Mouse (Mus musculus): ENCODE data around the gene Bola1. TPM values are rescaled to one million over a fixed set of nuclear protein-coding genes. Genes with fewer than 3 reads are reported as not detected.
"Not testable (repeated sequence)": the region's sequence is repeated elsewhere in the genome, so short reads cannot be mapped to it uniquely, and the experiment has no call there.

The Bola1 gene
- polyA plus RNA-seq, 1 experiment: 67.8 TPM

DNA sequence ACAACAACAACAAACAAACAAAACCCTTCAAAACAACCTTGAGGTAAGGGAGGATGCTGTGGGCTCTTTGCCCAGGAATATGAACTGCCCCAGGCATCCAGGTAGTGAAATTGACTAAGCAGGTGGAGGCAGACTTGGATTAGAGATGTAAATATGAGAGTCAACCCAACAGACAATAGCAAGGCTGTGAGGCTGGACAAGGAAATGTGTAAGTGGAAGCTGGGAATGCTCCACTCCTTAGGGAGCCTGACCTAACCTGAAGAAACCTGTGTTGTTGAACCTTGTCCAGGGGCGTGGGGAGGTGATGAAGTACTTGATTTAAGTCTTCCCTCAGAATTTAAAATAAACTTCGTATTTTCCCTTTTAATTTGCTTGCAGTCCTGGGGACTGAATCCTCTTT lies 40.6 kb downstream of the Bola1 start:
- no peak for DNase-seq
- Histone ChIP-seq H3K27ac (ENCODE audit: insufficient read depth, low read depth, low read length) (no peak overlapping the region), H3K36me3 (ENCODE audit: control insufficient read depth, insufficient read depth, low read length) (peaks cover 5% of the 10 kb centered on the region), H3K4me3 (ENCODE audit: insufficient read depth, low read depth, low read length) (no peak overlapping the region), H3K4me1 (ENCODE audit: control insufficient read depth, insufficient read depth, low read length) (peaks cover 6% of the 10 kb centered on the region), H3K27me3 (replicated peaks; ENCODE audit: control insufficient read depth, insufficient read depth, low read length) (no peaks in the 10 kb centered on the region)
- TF ChIP-seq POLR2A (IDR thresholded peaks at IDR 0.05; ENCODE audit: low read depth, low read length) (no peak), CTCF (conservative IDR thresholded peaks at IDR 0.05; ENCODE audit: insufficient read depth, insufficient read length, low read depth, low read length) (no peak)
- 76% methylated on average over 2 of the region's 2 CpGs for whole genome bisulfite sequencing

GRCm38 (mm10) chr3:96178427-96178826 lies 41.1 kb downstream of the Bola1 start:
- Histone ChIP-seq H3K4me3 (ENCODE audit: insufficient read depth, low read depth, low read length) (no peak overlapping the region), H3K36me3 (ENCODE audit: control insufficient read depth, insufficient read depth, low read length) (peaks cover 5% of the 10 kb centered on the region), H3K27ac (ENCODE audit: insufficient read depth, low read depth, low read length) (no peak overlapping the region), H3K4me1 (ENCODE audit: control insufficient read depth, insufficient read depth, low read length) (peaks cover 6% of the 10 kb centered on the region), H3K27me3 (replicated peaks; ENCODE audit: control insufficient read depth, insufficient read depth, low read length) (no peaks in the 10 kb centered on the region)
- DNase-seq: no peak
- 89% methylated on average over 4 of the region's 4 CpGs for WGBS
- TF ChIP-seq POLR2A (IDR thresholded peaks at IDR 0.05; ENCODE audit: low read depth, low read length) (no peak), CTCF (conservative IDR thresholded peaks at IDR 0.05; ENCODE audit: insufficient read depth, insufficient read length, low read depth, low read length) (no peak)

DNA sequence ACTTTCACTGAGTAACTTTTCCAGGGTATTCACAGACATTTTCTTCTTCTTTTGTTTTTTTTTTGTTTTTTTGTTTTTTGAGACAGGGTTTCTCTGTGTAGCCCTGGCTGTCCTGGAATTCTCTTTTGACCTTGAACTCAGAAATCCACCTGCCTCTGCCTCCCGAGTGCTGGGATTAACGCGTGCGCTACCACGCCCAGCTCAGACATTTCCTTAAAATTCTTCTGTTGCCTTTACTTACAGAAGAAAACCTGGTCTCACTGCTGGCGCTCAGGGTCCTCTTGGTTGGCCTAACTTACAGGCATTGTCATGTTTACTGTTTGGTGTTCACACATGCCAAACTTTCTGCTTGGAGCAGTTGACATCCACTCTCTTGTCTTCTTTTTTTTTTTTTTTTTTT lies 44.3 kb downstream of the Bola1 start:
- Histone ChIP-seq H3K27ac (ENCODE audit: insufficient read depth, low read depth, low read length) (no peak overlapping the region), H3K4me3 (ENCODE audit: insufficient read depth, low read depth, low read length) (no peak overlapping the region), H3K27me3 (replicated peaks; ENCODE audit: control insufficient read depth, insufficient read depth, low read length) (no peaks in the 10 kb centered on the region), H3K4me1 (ENCODE audit: control insufficient read depth, insufficient read depth, low read length) (peaks cover 14% of the 10 kb centered on the region; the same call in 1 of the 2 replicates), H3K36me3 (ENCODE audit: control insufficient read depth, insufficient read depth, low read length) (peaks cover 5% of the 10 kb centered on the region)
- 95% methylated on average over 6 of the region's 6 CpGs for WGBS
- DNase-seq: no peak
- TF ChIP-seq CTCF (conservative IDR thresholded peaks at IDR 0.05; ENCODE audit: insufficient read depth, insufficient read length, low read depth, low read length): no peak
- no peak for TF ChIP-seq POLR2A (IDR thresholded peaks at IDR 0.05; ENCODE audit: low read depth, low read length)

GRCm38 (mm10) chr3:96174042-96174441 lies 45.5 kb downstream of the Bola1 start:
- DNase-seq; H3K27me3 ChIP-seq (replicated peaks; ENCODE audit: control insufficient read depth, insufficient read depth, low read length); H3K27ac ChIP-seq (ENCODE audit: insufficient read depth, low read depth, low read length); H3K4me3 ChIP-seq (ENCODE audit: insufficient read depth, low read depth, low read length); H3K36me3 ChIP-seq (ENCODE audit: control insufficient read depth, insufficient read depth, low read length): not testable (repeated sequence)
- H3K4me1 ChIP-seq (ENCODE audit: control insufficient read depth, insufficient read depth, low read length): peaks cover 14% of the 10 kb centered on the region; the same call in 1 of the 2 replicates
- WGBS: 81% methylated on average over 4 of the region's 4 CpGs

DNA sequence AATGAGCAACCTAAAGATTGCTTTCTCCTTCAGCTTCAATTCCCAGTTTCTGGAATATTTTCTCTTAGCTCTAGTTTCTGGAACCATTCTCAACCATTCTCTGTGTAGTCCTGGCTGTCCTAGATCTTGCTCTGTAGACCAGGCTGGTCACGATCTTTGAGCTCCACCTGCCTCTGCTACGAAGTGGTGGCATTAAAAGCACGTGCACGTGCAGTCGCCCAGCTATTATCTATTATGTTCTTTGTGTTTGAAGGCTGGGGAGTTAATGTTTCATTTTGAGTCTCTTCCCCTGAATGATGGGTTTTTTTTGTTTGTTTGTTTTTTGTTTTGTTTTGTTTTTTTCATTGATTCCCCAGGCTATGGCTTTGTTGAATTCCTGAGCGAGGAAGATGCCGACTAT lies 46.3 kb downstream of the Bola1 start:
- no peak for TF ChIP-seq CTCF (conservative IDR thresholded peaks at IDR 0.05; ENCODE audit: insufficient read depth, insufficient read length, low read depth, low read length)
- no peak for TF ChIP-seq POLR2A (IDR thresholded peaks at IDR 0.05; ENCODE audit: low read depth, low read length)
- H3K4me1 ChIP-seq (ENCODE audit: control insufficient read depth, insufficient read depth, low read length): peaks cover 14% of the 10 kb centered on the region; the same call in 1 of the 2 replicates
- H3K27ac ChIP-seq (ENCODE audit: insufficient read depth, low read depth, low read length): no peak overlapping the region
- no peaks in the 10 kb centered on the region for H3K27me3 ChIP-seq (replicated peaks; ENCODE audit: control insufficient read depth, insufficient read depth, low read length)
- peak overlapping the region; percentile 96 for H3K4me3 ChIP-seq (ENCODE audit: insufficient read depth, low read depth, low read length)
- WGBS: 33% methylated on average over 7 of the region's 7 CpGs
- peaks cover 4% of the 10 kb centered on the region for H3K36me3 ChIP-seq (ENCODE audit: control insufficient read depth, insufficient read depth, low read length)
- no peak for DNase-seq

DNA sequence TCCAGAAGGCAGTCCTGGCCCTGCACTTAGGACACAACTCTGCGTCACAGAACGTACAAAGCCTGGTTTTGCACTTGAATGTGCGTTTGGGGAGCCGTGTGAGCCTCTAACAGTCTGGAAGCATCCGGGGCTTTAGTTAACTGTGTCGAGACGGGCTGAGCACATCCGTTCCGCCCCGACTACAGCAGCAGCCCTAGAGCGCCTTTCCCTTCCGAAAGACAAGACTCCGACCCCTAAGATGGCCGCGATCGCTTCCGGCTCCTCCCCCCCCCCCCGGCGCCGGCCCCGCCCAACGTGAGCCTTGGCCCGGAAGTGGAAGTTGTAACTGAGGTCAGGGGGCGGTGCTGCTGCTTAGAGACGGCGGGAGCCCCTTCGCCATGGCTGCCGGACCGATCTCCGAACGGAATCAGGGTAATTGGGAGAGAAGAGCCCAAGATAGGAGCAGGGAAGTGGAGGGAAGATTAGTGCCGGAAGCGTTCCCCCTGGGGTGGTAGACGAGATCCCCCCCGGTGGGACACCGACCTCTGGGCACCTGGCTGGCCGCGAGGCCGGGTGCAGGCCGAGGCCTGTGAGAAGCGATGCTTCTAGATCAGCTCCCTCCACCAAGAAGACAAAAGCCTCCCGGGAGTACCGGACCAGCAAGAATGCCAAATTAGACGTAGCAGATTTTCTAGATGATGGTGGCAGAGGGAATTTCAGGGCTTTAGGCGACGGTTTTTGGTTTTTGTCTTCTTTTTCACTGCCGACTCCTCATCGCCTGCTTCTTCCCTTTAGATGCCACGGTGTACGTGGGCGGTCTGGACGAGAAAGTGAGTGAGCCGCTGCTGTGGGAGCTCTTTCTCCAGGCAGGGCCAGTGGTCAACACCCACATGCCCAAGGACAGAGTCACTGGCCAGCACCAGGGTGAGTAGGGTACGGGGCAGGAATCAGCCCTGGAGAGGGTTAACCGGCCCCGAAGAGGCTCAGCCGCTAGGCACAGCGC lies 47.0 kb downstream of the Bola1 start, which contains the start of gene Sf3b4:
Gene Sf3b4, plus strand, starts transcription at position 136 of the 982 bp plus-strand sequence.
- H3K4me3 ChIP-seq (ENCODE audit: insufficient read depth, low read depth, low read length): peak within 1 kb of the TSS; percentile 96
- H3K4me1 ChIP-seq (ENCODE audit: control insufficient read depth, insufficient read depth, low read length): peaks cover 14% of the 10 kb centered on the region; the same call in 1 of the 2 replicates
- H3K36me3 ChIP-seq (ENCODE audit: control insufficient read depth, insufficient read depth, low read length): peaks cover 3% of the 10 kb centered on the region
- peak within 1 kb of the TSS; percentile 96 for H3K27ac ChIP-seq (ENCODE audit: insufficient read depth, low read depth, low read length)
- DNase-seq: peak; percentile 92
- no peaks in the 10 kb centered on the region for H3K27me3 ChIP-seq (replicated peaks; ENCODE audit: control insufficient read depth, insufficient read depth, low read length)
- TF ChIP-seq CTCF (conservative IDR thresholded peaks at IDR 0.05; ENCODE audit: insufficient read depth, insufficient read length, low read depth, low read length): no peak
- TF ChIP-seq POLR2A (IDR thresholded peaks at IDR 0.05; ENCODE audit: low read depth, low read length): peak; percentile 88
- under 1% methylated on average over 58 of the region's 58 CpGs for WGBS

DNA sequence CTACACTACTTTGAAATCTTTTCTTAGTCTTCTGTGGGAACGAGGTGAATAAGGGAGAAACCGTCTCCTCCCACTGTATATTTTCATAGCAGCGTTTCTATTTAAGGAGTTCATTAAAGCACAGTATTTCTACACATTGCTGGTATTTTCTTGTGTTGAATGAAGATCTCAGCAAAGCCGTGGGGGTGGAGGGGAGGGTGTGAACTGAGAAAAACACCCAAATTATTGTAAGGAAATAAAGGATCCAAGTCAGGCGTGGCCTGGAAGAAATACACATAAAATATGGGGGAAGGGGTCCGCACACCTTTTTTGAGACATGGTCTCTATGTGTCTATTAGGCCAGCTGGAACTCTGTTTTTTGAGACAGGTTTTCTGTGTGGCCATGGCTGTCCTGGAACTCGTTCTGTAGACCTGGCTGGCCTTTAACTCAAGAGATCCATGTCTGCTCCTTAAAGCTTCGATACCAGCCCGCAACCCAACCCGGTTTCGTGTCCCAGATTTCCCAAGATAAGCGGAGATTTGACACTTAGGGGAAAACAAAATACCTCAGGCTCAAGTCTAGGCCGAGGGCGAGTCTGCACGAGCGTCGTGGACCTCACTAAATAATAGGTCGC lies 47.8 kb downstream of the Bola1 start:
- Histone ChIP-seq H3K4me1 (ENCODE audit: control insufficient read depth, insufficient read depth, low read length) (peaks cover 14% of the 10 kb centered on the region; the same call in 1 of the 2 replicates), H3K27me3 (replicated peaks; ENCODE audit: control insufficient read depth, insufficient read depth, low read length) (no peaks in the 10 kb centered on the region), H3K27ac (ENCODE audit: insufficient read depth, low read depth, low read length) (peak overlapping the region; percentile 96), H3K4me3 (ENCODE audit: insufficient read depth, low read depth, low read length) (peak overlapping the region; percentile 71), H3K36me3 (ENCODE audit: control insufficient read depth, insufficient read depth, low read length) (peaks cover 1% of the 10 kb centered on the region)
- TF ChIP-seq POLR2A (IDR thresholded peaks at IDR 0.05; ENCODE audit: low read depth, low read length) (no peak), CTCF (conservative IDR thresholded peaks at IDR 0.05; ENCODE audit: insufficient read depth, insufficient read length, low read depth, low read length) (no peak)
- WGBS: 9% methylated on average over 18 of the region's 18 CpGs
- no peak for DNase-seq
